Mouse (Mus musculus) C2C12 (cell line): ENCODE data around the gene Def6. TPM values are rescaled to one million over a fixed set of nuclear protein-coding genes. Genes with fewer than 3 reads are reported as not detected.

Experiments
- H3K27me3 ChIP-seq: one replicate; pipeline ENCODE4 v1.6.1; 2011; ENCODE audit not compliant: control insufficient read depth, insufficient read depth, insufficient read length
- H3K36me3 ChIP-seq: one replicate; pipeline ENCODE4 v1.6.1; 2011; ENCODE audit not compliant: control insufficient read depth, insufficient read depth
- H3K4me3 ChIP-seq: one replicate; pipeline ENCODE4 v1.5.1; 2011; ENCODE audit warnings: mild to moderate bottlenecking, control low read depth; ENCODE audit not compliant: poor library complexity, insufficient read depth, severe bottlenecking
- H3K79me2 ChIP-seq: one replicate; pipeline ENCODE4 v1.6.1; 2011; ENCODE audit not compliant: control insufficient read depth, insufficient read depth
- H3K79me3 ChIP-seq: one replicate; pipeline ENCODE4 v1.6.1; 2011; ENCODE audit warnings: low read depth, control low read depth
- H3ac ChIP-seq: one replicate; pipeline ENCODE3; 2011; ENCODE audit warnings: low read depth; ENCODE audit not compliant: control insufficient read depth, insufficient read length
- CEBPB ChIP-seq: IDR thresholded peaks from one replicate; pipeline ENCODE4 v1.6.1; 2011; ENCODE audit warnings: low read depth, mild to moderate bottlenecking, control low read depth, moderate library complexity
- CTCF ChIP-seq: IDR thresholded peaks from one replicate; pipeline ENCODE4 v1.5.1; 2011; ENCODE audit not compliant: control insufficient read depth, insufficient read depth, insufficient read length
- FOSL1 ChIP-seq: IDR thresholded peaks from one replicate; pipeline ENCODE4 v1.8.0; 2011; ENCODE audit warnings: mild to moderate bottlenecking, low read length; ENCODE audit not compliant: poor library complexity, insufficient read depth, severe bottlenecking
- MAX ChIP-seq: IDR thresholded peaks from one replicate; pipeline ENCODE4 v1.6.1; 2011; ENCODE audit warnings: mild to moderate bottlenecking, control low read depth
- MYOD1 ChIP-seq: IDR thresholded peaks from one replicate; pipeline ENCODE4 v1.6.1; 2011; ENCODE audit warnings: low read depth; ENCODE audit not compliant: control insufficient read depth, insufficient read length
- MYOG ChIP-seq: IDR thresholded peaks from one replicate; pipeline ENCODE4 v1.6.1; 2011; ENCODE audit not compliant: control insufficient read depth, insufficient read length; ENCODE audit errors: extremely low read depth
- USF1 ChIP-seq: IDR thresholded peaks from one replicate; pipeline ENCODE4 v1.6.1; 2011; ENCODE audit warnings: low read depth, mild to moderate bottlenecking, control low read depth, moderate library complexity
- polyA plus RNA-seq: library from polyadenylated mRNA; unstranded; fragments of >200 nt; fragmentation: generic; extraction: Trizol; gene quantifications from one replicate; pipeline ENCODE4 v1.2.1, GENCODE M21; 2012; ENCODE audit warnings: missing spikeins

Def6 gene
- polyA plus RNA-seq, 1 experiment = 5.7 TPM

- H3K27me3 ChIP-seq = no peaks in the 10 kb centered on the region
- H3K36me3 ChIP-seq = no peaks in the 10 kb centered on the region
- no peak for TF ChIP-seq CTCF
- no peak for TF ChIP-seq MYOD1
- TF ChIP-seq FOSL1 = no peak
- TF ChIP-seq MAX = no peak
- no peak for TF ChIP-seq CEBPB
- no peak for TF ChIP-seq USF1
- TF ChIP-seq MYOG = no peak
- peaks cover 14% of the 10 kb centered on the region for H3K79me3 ChIP-seq
- no peak overlapping the region for H3ac ChIP-seq
- peaks cover 37% of the 10 kb centered on the region for H3K79me2 ChIP-seq
- no peak overlapping the region for H3K4me3 ChIP-seq
These were observed 67.2 kb downstream of the Def6 start for GRCm38 (mm10) chr17:28274739-28275138.

GRCm38 (mm10) chr17:28277226-28277625 is 69.6 kb downstream of the Def6 start:
- no peak for TF ChIP-seq MYOD1
- no peak for TF ChIP-seq FOSL1
- no peak for TF ChIP-seq MAX
- no peak for TF ChIP-seq CEBPB
- no peak for TF ChIP-seq MYOG
- no peak for TF ChIP-seq CTCF
- no peak for TF ChIP-seq USF1
- Histone ChIP-seq H3K79me3 (peaks cover 2% of the 10 kb centered on the region), H3K27me3 (no peaks in the 10 kb centered on the region), H3K4me3 (no peak overlapping the region), H3ac (no peak overlapping the region), H3K36me3 (no peaks in the 10 kb centered on the region), H3K79me2 (peaks cover 20% of the 10 kb centered on the region)

DNA sequence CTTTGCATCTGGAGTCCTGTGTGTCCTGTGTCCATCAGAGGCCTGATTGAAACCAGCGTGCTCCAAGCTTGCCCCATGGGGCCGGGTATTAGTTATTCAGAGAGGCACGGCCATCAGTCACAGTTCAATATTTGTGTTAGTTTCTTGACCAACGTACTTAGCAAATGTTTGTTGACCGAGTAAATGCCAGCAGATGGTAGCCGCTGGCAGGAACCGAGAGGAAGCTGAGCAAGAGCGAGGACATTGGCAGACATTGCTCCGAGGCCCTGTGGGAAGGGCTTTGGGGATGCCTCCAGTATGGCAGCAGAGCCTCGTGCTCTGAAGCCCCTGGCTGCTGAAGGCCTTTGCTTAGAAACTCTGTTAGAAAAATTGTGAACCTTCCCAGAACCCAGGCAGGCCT is 70.1 kb downstream of the Def6 start:
- H3ac ChIP-seq = no peak overlapping the region
- no peak overlapping the region for H3K4me3 ChIP-seq
- H3K79me3 ChIP-seq = peaks cover 1% of the 10 kb centered on the region
- no peaks in the 10 kb centered on the region for H3K27me3 ChIP-seq
- peaks cover 15% of the 10 kb centered on the region for H3K79me2 ChIP-seq
- no peak for TF ChIP-seq CEBPB
- TF ChIP-seq CTCF = no peak
- TF ChIP-seq FOSL1 = no peak
- TF ChIP-seq MYOD1 = no peak
- TF ChIP-seq MAX = no peak
- TF ChIP-seq MYOG = no peak
- TF ChIP-seq USF1 = no peak
- no peaks in the 10 kb centered on the region for H3K36me3 ChIP-seq

DNA sequence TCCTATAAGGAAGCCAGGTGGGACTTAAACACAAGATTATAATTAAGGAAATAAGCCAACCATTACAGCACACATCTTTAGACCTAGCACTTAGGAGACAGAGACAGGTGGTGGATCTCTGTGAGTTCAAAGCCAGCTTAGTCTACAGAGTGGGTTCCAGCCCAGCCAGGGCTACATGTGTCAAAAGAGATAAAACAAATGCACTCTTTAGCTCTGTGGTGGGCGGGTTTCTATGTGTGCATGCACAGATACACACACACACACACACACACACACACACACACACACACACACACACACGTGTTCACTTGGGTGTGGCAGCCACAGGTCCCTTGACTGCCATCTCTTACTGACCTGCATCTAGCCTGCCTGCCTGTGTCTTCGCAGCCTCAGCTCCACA is 70.6 kb downstream of the Def6 start:
- no peak overlapping the region for H3K4me3 ChIP-seq
- peaks cover 1% of the 10 kb centered on the region for H3K79me3 ChIP-seq
- peaks cover 11% of the 10 kb centered on the region for H3K79me2 ChIP-seq
- no peaks in the 10 kb centered on the region for H3K36me3 ChIP-seq
- TF ChIP-seq MAX (no peak), CEBPB (no peak), FOSL1 (no peak), USF1 (no peak), CTCF (no peak), MYOG (no peak), MYOD1 (no peak)
- H3K27me3 ChIP-seq = no peaks in the 10 kb centered on the region
- H3ac ChIP-seq = no peak overlapping the region

Other genes with a start within 250 kb of the Def6 start
- gene Tcp11, start 127.1 kb upstream of the Def6 start, polyA plus RNA-seq = not detected
- gene Scube3, start 65.6 kb upstream of the Def6 start, polyA plus RNA-seq = 0.09 TPM
- 21.0 TPM for gene Zfp523, start 30.6 kb upstream of the Def6 start, polyA plus RNA-seq
- 24.7 TPM for gene Ppard, start 24.9 kb downstream of the Def6 start, polyA plus RNA-seq
- 42.0 TPM for gene Fance, start 105.7 kb downstream of the Def6 start, polyA plus RNA-seq
- gene Rpl10a, start 120.7 kb downstream of the Def6 start, polyA plus RNA-seq = 3,499 TPM
- 21.5 TPM for gene Tead3, start 143.0 kb downstream of the Def6 start, polyA plus RNA-seq
- gene Tulp1, start 157.4 kb downstream of the Def6 start, polyA plus RNA-seq = 0.27 TPM